Mouse (Mus musculus): Measurements from ENCODE around the gene Foxk2. TPM values are rescaled to one million over a fixed set of nuclear protein-coding genes. Genes with fewer than 3 reads are reported as not detected.

The Foxk2 gene
- 7.8 and 8.7 TPM in 2 replicates for polyA plus RNA-seq (2015; fragmentation: Nextera tagmentation; extraction: Ambion mirVana)

DNA sequence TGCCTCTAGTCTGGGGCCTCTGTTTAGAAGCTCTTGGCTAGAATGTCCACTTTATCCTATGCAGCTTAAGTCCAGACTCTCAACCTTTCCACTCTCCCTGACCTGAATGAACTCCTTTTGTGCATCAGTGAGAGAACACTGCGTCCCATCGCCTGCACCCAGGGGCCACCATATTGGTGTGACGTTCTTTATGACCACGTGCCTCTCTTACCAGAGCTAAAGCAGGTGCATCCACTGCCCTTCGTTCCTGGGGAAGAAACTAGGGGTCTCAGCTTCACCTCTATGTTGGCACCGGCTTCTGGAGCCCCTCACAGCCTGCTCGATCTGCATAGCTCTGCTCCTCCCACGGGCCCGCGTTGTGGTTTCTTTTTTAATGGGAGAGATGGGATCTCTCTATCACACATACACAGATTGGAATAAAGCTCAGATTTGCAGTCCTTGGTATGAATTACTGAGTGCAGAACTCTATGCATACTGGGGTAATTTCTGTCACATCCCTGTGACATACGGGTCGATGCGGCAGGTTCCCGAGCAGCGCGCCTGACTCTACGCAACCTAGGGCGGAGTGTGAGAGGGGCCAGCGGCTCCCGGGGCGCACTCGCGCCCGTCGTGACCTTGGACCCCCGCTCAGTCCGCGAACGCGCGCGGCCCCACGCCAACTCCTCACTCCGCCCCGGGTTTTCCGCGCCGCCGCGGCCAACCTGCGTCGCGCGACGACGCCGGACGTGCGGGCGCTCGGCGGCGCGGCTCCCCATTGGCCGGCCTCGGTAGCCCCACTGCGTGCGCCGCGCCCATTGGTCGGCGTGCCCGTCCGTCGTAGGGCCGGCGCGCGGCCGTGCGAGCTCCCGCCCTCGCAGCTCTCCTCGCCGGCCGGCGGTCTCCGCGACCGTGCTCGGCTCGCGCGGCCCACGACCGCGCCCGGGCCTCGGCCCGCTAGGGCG is at the start of gene Foxk2:
TSS of gene Foxk2 (plus strand) at position 831 of the 941 bp plus-strand sequence.
- Histone ChIP-seq H3K36me3 (peaks cover 39% of the 10 kb centered on the region), H3K4me2 (peak within 1 kb of the TSS; percentile 88), H3K9me3 (no peaks in the 10 kb centered on the region), H3K27me3 (no peaks in the 10 kb centered on the region), H3K4me1 (peaks cover 20% of the 10 kb centered on the region), H3K9ac (peak within 1 kb of the TSS; percentile 81), H3K4me3 (peak within 1 kb of the TSS; percentile 83), H3K27ac (peak within 1 kb of the TSS; percentile 81)
- under 1% methylated on average over 88 of the region's 91 CpGs for WGBS
- peak; percentile 99 for ATAC-seq (ENCODE audit: borderline replicate concordance, extremely low read depth, low FRiP score, low TSS enrichment)

DNA sequence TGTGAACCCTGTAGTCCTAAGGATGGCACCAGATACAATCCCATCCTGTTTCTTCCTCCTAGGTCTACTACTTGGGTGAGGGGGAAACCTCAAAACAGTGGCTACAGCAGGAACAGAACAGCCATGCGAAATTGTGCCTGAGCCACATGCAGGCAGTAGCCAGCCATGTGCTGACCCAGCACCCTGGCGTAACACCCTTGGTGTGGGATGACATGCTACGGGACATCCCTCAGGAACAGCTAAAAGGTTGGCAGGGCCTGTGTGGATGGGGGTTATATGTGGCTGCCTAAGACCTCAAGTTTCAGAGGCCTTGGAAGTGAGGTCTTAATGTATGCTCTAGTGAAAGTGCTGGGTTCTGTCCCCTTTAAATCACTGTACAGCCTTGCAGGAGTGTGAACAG is 43.0 kb upstream of the Foxk2 start:
- no peak for ATAC-seq (ENCODE audit: borderline replicate concordance, extremely low read depth, low FRiP score, low TSS enrichment)
- H3K27me3 ChIP-seq: no peaks in the 10 kb centered on the region
- no peak overlapping the region for H3K4me2 ChIP-seq
- peaks cover 30% of the 10 kb centered on the region for H3K36me3 ChIP-seq
- WGBS: 95% methylated on average over 3 of the region's 3 CpGs
- H3K4me3 ChIP-seq: no peak overlapping the region
- no peaks in the 10 kb centered on the region for H3K9me3 ChIP-seq
- no peak overlapping the region for H3K9ac ChIP-seq
- no peaks in the 10 kb centered on the region for H3K4me1 ChIP-seq
- no peak overlapping the region for H3K27ac ChIP-seq

DNA sequence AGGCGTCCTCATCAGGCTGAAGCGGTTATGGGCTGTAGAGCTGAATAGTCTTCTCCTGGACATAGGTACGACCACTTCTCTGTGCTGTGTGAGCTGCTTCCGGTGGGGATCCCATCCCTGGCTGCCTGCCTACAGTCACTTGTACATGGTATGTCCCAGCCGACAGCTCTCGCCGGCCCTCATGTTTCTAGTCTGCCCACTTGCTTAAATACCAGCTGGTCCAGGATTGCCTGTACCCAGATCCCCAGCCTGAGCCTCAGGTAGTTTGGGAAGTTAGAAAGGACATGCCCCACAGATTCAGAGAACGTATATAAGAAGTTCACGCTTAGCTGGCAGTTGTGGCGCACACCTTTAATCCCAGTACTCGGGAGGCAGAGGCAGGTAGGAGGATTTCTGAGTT is 40.0 kb upstream of the Foxk2 start:
- H3K36me3 ChIP-seq: peaks cover 55% of the 10 kb centered on the region

DNA sequence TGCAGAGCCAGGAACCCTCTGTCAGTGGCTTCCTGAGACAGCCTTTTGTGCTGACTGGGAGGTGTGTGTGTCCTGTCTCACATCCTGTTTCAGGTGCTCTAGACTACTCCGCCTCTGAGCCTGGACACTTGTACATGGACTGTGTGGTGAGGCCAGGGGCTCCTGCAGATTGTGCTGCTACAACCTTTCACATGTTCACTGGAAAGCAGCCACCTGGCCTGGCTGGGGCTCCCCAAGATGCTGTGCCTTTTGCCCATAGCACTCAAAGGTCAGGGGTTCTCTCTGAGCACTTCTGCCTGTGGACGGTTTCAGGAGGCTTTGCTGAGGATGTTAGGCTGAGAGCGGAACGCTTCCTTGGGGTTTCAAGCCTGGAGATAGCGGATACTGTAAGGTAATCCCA is 39.0 kb upstream of the Foxk2 start:
- H3K9me3 ChIP-seq: no peaks in the 10 kb centered on the region
- WGBS: 79% methylated on average over 5 of the region's 5 CpGs
- no peak for ATAC-seq (ENCODE audit: borderline replicate concordance, extremely low read depth, low FRiP score, low TSS enrichment)
- H3K27ac ChIP-seq: no peak overlapping the region
- no peak overlapping the region for H3K4me2 ChIP-seq
- H3K9ac ChIP-seq: no peak overlapping the region
- no peaks in the 10 kb centered on the region for H3K27me3 ChIP-seq
- H3K36me3 ChIP-seq: peaks cover 63% of the 10 kb centered on the region
- no peak overlapping the region for H3K4me3 ChIP-seq
- no peaks in the 10 kb centered on the region for H3K4me1 ChIP-seq

More for the DNA sequence above, 40.0 kb upstream of the Foxk2 start:
- ATAC-seq (ENCODE audit: borderline replicate concordance, extremely low read depth, low FRiP score, low TSS enrichment): no peak
- Histone ChIP-seq H3K4me3 (no peak overlapping the region), H3K27me3 (no peaks in the 10 kb centered on the region), H3K4me1 (no peaks in the 10 kb centered on the region), H3K9me3 (no peaks in the 10 kb centered on the region), H3K27ac (no peak overlapping the region), H3K4me2 (no peak overlapping the region), H3K9ac (no peak overlapping the region)
- 86% methylated on average over 11 of the region's 11 CpGs for WGBS

DNA sequence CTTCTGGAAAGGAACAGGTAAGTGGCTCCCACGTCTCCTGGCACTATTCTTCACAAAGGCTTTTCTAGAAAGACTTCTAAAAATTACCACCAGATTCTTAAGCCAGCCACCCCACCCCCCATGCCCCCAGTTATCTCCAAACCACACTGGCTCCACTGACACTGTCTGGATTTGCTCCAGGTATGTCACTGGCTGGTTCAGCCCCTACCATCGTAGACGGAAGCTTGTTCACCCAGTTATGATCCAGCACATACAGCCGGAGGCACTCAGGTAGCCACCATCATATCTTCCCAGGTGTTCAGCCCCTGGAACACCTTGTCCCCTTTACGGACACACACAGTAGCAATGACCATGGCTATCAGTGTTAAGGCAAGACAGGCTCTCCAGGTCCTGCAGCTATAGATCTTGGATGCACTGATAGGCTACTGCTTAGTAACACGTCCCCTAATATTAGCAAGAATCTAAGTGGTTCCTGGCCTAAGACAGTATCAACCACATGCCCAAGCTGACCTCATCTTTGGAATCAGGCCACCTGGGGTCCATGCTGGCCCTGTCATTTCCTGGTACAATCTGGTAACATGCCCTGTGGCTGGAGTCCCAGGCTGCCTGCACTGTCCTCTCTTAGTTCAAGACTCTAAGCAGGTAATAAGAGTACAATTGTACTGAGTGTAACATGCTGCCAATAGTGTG is 38.3 kb upstream of the Foxk2 start:
- Histone ChIP-seq H3K27ac (no peak overlapping the region), H3K9me3 (no peaks in the 10 kb centered on the region), H3K4me3 (no peak overlapping the region), H3K36me3 (peaks cover 66% of the 10 kb centered on the region), H3K27me3 (no peaks in the 10 kb centered on the region), H3K4me1 (0 out of 2 replicates have a peak, but pooled peaks cover 3% of the 10 kb centered on the region), H3K4me2 (no peak overlapping the region), H3K9ac (no peak overlapping the region)
- no peak for ATAC-seq (ENCODE audit: borderline replicate concordance, extremely low read depth, low FRiP score, low TSS enrichment)
- 83% methylated on average over 6 of the region's 6 CpGs for WGBS

DNA sequence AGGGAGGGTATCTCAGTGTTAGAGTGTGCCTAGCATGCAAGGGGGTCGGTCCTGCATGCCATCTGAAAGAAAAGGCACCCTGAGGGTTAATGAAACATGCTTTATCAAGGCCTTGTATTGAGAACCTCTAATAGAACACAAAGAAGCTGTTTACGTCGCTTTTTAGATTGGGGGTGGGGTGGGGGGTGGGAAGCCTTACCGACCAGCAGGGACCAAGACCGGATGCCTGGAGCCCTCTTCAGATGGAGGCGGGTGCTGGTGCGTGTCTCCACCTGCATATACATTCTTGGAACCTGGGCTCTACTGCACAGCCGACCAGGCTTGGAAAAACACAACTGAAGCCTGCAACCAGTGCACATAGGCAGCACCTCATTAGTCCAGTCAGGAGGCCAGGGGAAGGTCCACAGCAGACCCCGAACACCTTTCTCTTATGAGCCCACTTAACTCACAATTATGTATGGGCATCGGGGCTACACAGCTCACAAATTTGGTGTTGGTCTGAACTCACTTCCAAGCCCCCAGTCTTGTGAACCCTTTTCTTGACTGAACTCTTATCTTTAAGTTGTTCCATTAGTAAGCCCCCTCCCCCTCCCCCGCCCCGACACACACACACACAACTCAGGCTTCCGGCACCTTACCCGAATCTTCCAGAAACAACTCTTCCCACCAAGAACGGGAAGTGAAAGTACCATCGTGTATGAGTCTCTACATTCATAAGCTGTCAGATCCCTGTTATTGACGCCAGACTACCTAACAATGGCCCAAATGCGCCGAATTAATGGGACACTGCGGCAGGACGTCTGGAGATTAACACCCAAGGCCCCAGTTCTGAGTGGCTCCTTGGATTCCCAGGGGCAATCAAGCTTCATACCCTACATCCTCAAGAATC is 31.4 kb upstream of the Foxk2 start:
- peak overlapping the region; percentile 93 for H3K4me3 ChIP-seq
- 16% methylated on average over 21 of the region's 21 CpGs for WGBS
- ATAC-seq (ENCODE audit: borderline replicate concordance, extremely low read depth, low FRiP score, low TSS enrichment): no peak

DNA sequence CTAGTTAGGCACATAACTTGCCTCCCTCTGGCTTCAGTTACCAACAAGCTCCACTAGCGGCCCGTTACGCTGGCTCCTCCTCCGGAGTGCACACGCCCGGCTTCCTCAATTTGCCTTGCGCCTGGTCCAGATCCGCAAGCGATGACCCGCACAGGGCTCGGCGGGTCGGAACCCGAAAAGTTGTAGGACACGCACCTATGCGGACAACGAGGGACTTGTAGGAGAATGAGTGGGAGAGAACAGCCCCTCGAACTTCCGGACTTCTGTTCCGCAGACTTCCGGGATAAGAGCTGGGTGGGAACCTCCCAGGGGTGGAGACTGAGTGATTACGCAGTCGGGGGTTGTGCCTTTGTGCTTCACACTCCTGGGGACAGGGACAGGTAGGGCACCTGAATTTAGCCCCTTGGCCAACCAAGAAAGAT is 30.8 kb upstream of the Foxk2 start, which contains the start of gene Cybc1:
TSS of gene Cybc1 (minus strand) at position 305 of the 422 bp plus-strand sequence.
- Histone ChIP-seq H3K9ac (peak within 1 kb of the TSS; percentile 76), H3K4me2 (peak within 1 kb of the TSS; percentile 91), H3K36me3 (peaks cover 25% of the 10 kb centered on the region), H3K9me3 (no peaks in the 10 kb centered on the region), H3K4me1 (peaks cover 26% of the 10 kb centered on the region), H3K27ac (peak within 1 kb of the TSS; percentile 86), H3K4me3 (peak within 1 kb of the TSS; percentile 93), H3K27me3 (no peaks in the 10 kb centered on the region)
- ATAC-seq (ENCODE audit: borderline replicate concordance, extremely low read depth, low FRiP score, low TSS enrichment): peak; percentile 89
- under 1% methylated on average over 23 of the region's 23 CpGs for WGBS

More for the DNA sequence above, 31.4 kb upstream of the Foxk2 start:
- Histone ChIP-seq H3K27me3 (no peaks in the 10 kb centered on the region), H3K36me3 (peaks cover 32% of the 10 kb centered on the region), H3K27ac (peak overlapping the region; percentile 86), H3K4me2 (peak overlapping the region; percentile 91), H3K4me1 (peaks cover 25% of the 10 kb centered on the region), H3K9me3 (no peaks in the 10 kb centered on the region), H3K9ac (peak overlapping the region; percentile 76)

DNA sequence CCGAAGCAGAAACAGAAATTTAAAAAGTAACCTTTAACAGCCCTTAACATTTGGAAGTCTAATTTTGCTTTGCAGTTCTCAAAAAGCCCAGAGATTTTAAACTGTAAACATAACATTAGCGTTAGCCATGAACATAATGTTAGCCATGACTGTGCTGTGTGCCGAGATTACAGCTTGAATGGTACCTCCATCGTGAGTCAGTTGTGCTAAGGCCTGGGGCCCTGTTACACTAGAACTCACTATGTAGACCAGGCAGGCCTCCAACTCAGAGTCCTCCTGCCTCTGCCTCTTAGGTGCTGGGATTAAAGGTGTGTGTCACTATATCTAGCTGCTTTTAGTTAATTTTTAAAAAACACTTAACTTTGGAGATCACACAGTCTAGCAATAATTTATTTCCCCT is 28.6 kb upstream of the Foxk2 start:
- H3K4me1 ChIP-seq: peaks cover 34% of the 10 kb centered on the region
- 73% methylated on average over 4 of the region's 4 CpGs for WGBS
- no peak overlapping the region for H3K9ac ChIP-seq
- H3K9me3 ChIP-seq: no peaks in the 10 kb centered on the region
- no peak for ATAC-seq (ENCODE audit: borderline replicate concordance, extremely low read depth, low FRiP score, low TSS enrichment)
- no peak overlapping the region for H3K4me2 ChIP-seq
- 0 out of 2 replicates have a peak, but pooled peaks cover 4% of the 10 kb centered on the region for H3K36me3 ChIP-seq
- H3K27me3 ChIP-seq: no peaks in the 10 kb centered on the region
- H3K27ac ChIP-seq: no peak overlapping the region
- H3K4me3 ChIP-seq: no peak overlapping the region

DNA sequence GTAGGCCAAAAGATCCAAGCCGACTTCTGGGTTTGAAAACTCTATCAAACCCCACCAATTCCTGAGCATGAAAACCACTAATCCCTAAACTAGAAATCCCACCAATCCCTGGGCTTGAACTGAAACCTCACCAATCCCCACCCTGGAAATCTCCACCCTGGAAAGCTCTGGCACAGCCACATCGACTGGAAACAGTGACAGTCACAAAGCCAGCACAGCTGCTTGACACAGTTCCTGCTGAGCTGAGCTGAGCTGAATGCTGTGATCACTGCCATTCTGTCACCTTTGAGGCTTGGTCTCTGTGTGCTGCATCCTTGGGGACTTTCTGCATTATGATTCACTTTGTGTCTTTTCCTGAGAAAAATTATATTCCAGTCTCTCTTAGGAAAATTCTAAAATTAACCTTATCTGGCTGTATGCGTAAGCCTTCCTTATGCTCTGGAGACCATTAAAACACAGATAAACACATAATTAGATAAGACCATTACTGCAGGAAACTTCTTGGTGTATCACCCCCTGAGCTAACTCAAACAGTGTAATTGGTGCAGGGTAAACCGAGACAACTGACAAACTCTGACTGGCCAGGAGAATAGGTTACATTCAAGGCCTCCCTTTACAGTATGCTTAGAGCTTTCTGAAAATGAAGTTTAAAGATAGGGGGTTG is 28.0 kb upstream of the Foxk2 start:
- WGBS: 45% methylated on average over 4 of the region's 4 CpGs
- H3K27ac ChIP-seq: no peak overlapping the region
- H3K9ac ChIP-seq: no peak overlapping the region

DNA sequence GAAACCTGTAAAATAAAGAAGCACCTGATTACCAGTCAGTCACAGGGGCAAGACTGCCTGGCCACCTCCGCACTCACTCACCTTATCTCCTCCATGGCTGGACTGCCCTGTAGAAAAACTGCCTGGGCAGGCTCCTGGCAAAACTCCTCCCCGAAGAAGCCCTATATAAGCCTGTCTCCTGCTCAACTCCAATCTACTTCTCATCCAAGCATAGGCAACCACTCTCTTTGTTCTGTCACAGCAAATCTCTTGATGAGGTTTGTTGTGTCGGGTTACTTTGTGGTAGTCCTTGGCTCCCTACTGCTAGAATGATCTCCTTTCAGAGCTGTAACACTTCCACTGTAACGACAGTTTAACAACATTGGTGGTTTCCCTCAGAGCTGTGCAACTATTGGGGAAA is 27.1 kb upstream of the Foxk2 start:
- no peak overlapping the region for H3K4me3 ChIP-seq
- no peak overlapping the region for H3K27ac ChIP-seq
- no peak overlapping the region for H3K4me2 ChIP-seq
- H3K4me1 ChIP-seq: peaks cover 29% of the 10 kb centered on the region
- H3K36me3 ChIP-seq: no peaks in the 10 kb centered on the region
- 37% methylated on average over 4 of the region's 4 CpGs for WGBS
- H3K27me3 ChIP-seq: no peaks in the 10 kb centered on the region
- no peak overlapping the region for H3K9ac ChIP-seq
- no peaks in the 10 kb centered on the region for H3K9me3 ChIP-seq
- ATAC-seq (ENCODE audit: borderline replicate concordance, extremely low read depth, low FRiP score, low TSS enrichment): no peak

More for the DNA sequence above, 28.0 kb upstream of the Foxk2 start:
- H3K9me3 ChIP-seq: no peaks in the 10 kb centered on the region
- H3K4me2 ChIP-seq: no peak overlapping the region
- no peaks in the 10 kb centered on the region for H3K27me3 ChIP-seq
- 0 out of 2 replicates have a peak, but pooled peaks cover 1% of the 10 kb centered on the region for H3K36me3 ChIP-seq
- H3K4me1 ChIP-seq: peaks cover 34% of the 10 kb centered on the region
- no peak for ATAC-seq (ENCODE audit: borderline replicate concordance, extremely low read depth, low FRiP score, low TSS enrichment)
- no peak overlapping the region for H3K4me3 ChIP-seq

Measured in lung, embryonic 15.5 days (tissue).